Mouse (Mus musculus): ENCODE measurements around the gene Fnbp1. TPM values are rescaled to one million over a fixed set of nuclear protein-coding genes. Genes with fewer than 3 reads are reported as not detected.

The Fnbp1 gene
- polyA plus RNA-seq, 1 experiment from 2014 or later, result 21.0 TPM

DNA sequence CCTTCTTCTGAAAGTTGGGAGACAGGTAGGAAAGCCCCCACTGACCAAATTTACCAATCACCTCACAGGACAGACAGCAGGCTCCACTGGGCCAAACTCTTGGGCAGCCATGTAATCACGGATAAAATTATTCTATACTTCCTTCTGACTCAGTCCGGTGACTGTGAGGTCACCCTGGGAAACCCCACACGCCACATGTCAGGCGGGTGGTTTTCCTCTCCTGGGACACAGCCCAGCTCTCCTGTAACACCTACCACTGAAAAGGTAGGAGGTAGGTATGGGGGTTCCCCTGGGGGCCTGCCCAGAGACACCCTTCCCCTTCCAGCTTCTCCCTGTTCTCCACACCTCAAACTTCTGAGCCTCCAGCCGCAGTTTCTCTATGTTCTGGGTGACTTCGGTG, 105.0 kb downstream of the Fnbp1 start:
- no peak overlapping the region for H3K9ac ChIP-seq (replicated peaks; ENCODE audit: low read length)
- H3K27me3 ChIP-seq (ENCODE audit: control insufficient read depth, insufficient read depth, low read length), result no peaks in the 10 kb centered on the region
- H3K9me3 ChIP-seq (ENCODE audit: control insufficient read depth, low read length), result no peaks in the 10 kb centered on the region
- H3K4me2 ChIP-seq (ENCODE audit: low read length), result no peak overlapping the region
- no peak for ATAC-seq (ENCODE audit: low FRiP score, low TSS enrichment)
- no peak overlapping the region for H3K4me3 ChIP-seq (replicated peaks; ENCODE audit: low read depth, low read length)
- H3K27ac ChIP-seq (replicated peaks; ENCODE audit: low read depth, low read length), result no peak overlapping the region
- DNase-seq, result no peak
- 95% methylated on average over 6 of the region's 6 CpGs for WGBS
- no peaks in the 10 kb centered on the region for H3K4me1 ChIP-seq (ENCODE audit: control insufficient read depth, insufficient read depth, low read length)
- H3K36me3 ChIP-seq (ENCODE audit: control insufficient read depth, insufficient read depth, low read length), result peaks cover 41% of the 10 kb centered on the region

DNA sequence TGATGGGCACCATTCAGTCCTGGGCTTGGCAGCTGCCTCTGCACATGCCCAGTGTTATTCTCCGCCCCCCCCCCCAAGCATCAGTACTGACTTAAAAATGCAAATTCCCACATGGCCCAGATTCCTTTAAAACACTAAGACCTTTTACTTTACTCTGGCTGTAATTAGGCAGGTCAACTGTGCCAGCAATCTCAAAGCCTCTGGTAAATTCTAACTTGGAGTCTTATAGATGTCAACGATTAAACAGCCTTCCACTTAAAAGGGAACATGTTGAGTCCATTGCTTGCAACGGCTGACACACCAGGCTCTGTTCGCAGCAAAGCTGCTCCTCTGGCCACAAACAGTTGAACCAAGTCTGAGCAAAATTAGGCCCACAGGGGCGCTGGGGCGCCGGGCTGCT, 109.8 kb downstream of the Fnbp1 start:
- Histone ChIP-seq H3K27ac (replicated peaks; ENCODE audit: low read depth, low read length) (no peak overlapping the region), H3K9ac (replicated peaks; ENCODE audit: low read length) (no peak overlapping the region), H3K4me2 (ENCODE audit: low read length) (no peak overlapping the region), H3K4me1 (ENCODE audit: control insufficient read depth, insufficient read depth, low read length) (no peaks in the 10 kb centered on the region), H3K27me3 (ENCODE audit: control insufficient read depth, insufficient read depth, low read length) (no peaks in the 10 kb centered on the region), H3K36me3 (ENCODE audit: control insufficient read depth, insufficient read depth, low read length) (peaks cover 61% of the 10 kb centered on the region), H3K4me3 (replicated peaks; ENCODE audit: low read depth, low read length) (no peak overlapping the region), H3K9me3 (ENCODE audit: control insufficient read depth, low read length) (no peaks in the 10 kb centered on the region)
- ATAC-seq (ENCODE audit: low FRiP score, low TSS enrichment) (no peak), DNase-seq (no peak)
- WGBS, result 91% methylated on average over 7 of the region's 7 CpGs

DNA sequence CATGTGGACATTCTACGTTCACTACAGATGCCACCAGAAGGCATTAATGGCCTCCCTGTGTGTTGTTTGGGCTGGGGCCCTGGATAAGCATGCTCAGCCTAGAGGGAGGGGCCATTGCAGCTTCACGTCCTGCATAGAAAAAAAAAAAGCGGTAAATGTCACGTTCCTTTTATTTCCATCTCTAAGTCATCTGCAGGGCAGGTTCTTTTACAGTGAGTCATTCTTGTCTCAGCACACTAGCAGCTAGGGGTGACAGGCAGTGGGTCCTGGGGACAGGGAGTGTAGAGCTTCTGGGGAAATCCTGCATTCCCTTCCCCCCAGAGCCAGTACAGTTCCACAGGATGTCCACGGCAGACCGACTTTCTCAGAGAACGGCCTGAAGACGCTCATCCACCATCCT, 115.2 kb downstream of the Fnbp1 start:
- DNase-seq (no peak), ATAC-seq (ENCODE audit: low FRiP score, low TSS enrichment) (no peak)
- Histone ChIP-seq H3K27ac (replicated peaks; ENCODE audit: low read depth, low read length) (no peak overlapping the region), H3K4me1 (ENCODE audit: control insufficient read depth, insufficient read depth, low read length) (no peaks in the 10 kb centered on the region), H3K9ac (replicated peaks; ENCODE audit: low read length) (no peak overlapping the region), H3K36me3 (ENCODE audit: control insufficient read depth, insufficient read depth, low read length) (peaks cover 42% of the 10 kb centered on the region), H3K4me3 (replicated peaks; ENCODE audit: low read depth, low read length) (no peak overlapping the region), H3K9me3 (ENCODE audit: control insufficient read depth, low read length) (no peaks in the 10 kb centered on the region), H3K27me3 (ENCODE audit: control insufficient read depth, insufficient read depth, low read length) (no peaks in the 10 kb centered on the region), H3K4me2 (ENCODE audit: low read length) (no peak overlapping the region)
- 80% methylated on average over 8 of the region's 8 CpGs for WGBS

DNA sequence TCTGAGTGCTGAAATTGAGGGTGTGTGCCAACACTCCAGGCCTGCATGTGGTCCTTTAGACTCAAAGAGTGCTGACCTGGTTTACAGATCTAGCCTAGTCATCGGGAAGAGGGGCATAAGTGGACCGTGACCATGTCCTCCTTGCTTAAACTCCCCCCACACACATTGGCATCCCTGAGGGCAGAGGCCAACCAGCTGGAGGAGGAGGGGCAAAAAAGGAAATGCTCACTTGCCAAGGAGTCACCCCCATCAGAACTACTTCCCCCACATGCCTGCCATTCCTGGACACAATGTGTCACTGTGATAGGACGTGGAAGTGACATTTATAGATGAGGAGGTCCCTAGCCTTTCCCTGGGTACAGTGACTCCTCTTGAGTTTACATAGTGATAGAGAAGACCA, 116.3 kb downstream of the Fnbp1 start:
- Histone ChIP-seq H3K36me3 (ENCODE audit: control insufficient read depth, insufficient read depth, low read length) (peaks cover 48% of the 10 kb centered on the region), H3K9ac (replicated peaks; ENCODE audit: low read length) (no peak overlapping the region), H3K27ac (replicated peaks; ENCODE audit: low read depth, low read length) (no peak overlapping the region), H3K4me3 (replicated peaks; ENCODE audit: low read depth, low read length) (no peak overlapping the region), H3K4me1 (ENCODE audit: control insufficient read depth, insufficient read depth, low read length) (no peaks in the 10 kb centered on the region), H3K4me2 (ENCODE audit: low read length) (no peak overlapping the region), H3K27me3 (ENCODE audit: control insufficient read depth, insufficient read depth, low read length) (no peaks in the 10 kb centered on the region), H3K9me3 (ENCODE audit: control insufficient read depth, low read length) (no peaks in the 10 kb centered on the region)
- DNase-seq (no peak), ATAC-seq (ENCODE audit: low FRiP score, low TSS enrichment) (no peak)
- WGBS, result 87% methylated on average over 3 of the region's 3 CpGs

DNA sequence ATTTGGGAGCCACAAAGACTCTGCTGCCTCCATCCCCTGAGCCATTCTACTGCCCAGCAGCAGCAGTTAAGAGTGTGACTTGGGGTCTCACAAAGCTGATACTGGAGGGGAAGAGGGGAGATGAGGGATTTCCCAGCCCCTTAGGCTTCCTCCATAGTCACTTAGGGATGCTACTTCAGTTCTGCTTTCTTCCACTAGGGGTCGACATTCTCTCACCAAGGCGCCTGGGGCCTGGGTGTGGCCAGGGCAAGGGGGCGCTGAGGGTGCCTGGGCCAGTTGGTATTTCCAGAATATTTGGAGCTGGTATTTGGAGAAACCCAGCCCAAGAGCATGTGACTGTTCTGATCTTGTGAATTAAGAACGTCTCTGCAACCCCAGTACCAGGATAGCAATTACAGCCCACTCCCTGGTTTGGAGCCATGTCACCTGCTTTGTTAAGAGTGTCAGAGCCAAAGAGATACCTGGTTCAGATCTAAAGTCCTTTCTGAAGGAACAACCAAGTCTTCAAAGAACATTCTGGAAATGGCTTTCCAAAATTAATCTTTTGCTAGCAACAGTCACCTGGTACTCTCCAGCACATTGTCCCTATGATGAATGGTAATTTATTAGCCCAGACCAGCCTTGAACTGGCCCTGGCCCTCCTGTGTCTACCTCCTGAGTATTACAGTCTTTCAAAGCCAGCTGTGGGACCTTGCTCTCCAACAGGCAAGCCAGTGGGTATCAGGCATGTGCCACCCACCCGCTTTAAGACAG, 117.0 kb downstream of the Fnbp1 start:
- no peaks in the 10 kb centered on the region for H3K9me3 ChIP-seq (ENCODE audit: control insufficient read depth, low read length)
- DNase-seq (peak; percentile 79), ATAC-seq (ENCODE audit: low FRiP score, low TSS enrichment) (no peak)
- no peak overlapping the region for H3K27ac ChIP-seq (replicated peaks; ENCODE audit: low read depth, low read length)
- H3K4me2 ChIP-seq (ENCODE audit: low read length), result no peak overlapping the region
- WGBS, result 30% methylated on average over 5 of the region's 5 CpGs
- no peak overlapping the region for H3K9ac ChIP-seq (replicated peaks; ENCODE audit: low read length)
- H3K27me3 ChIP-seq (ENCODE audit: control insufficient read depth, insufficient read depth, low read length), result no peaks in the 10 kb centered on the region
- peaks cover 48% of the 10 kb centered on the region for H3K36me3 ChIP-seq (ENCODE audit: control insufficient read depth, insufficient read depth, low read length)
- no peaks in the 10 kb centered on the region for H3K4me1 ChIP-seq (ENCODE audit: control insufficient read depth, insufficient read depth, low read length)
- no peak overlapping the region for H3K4me3 ChIP-seq (replicated peaks; ENCODE audit: low read depth, low read length)

DNA sequence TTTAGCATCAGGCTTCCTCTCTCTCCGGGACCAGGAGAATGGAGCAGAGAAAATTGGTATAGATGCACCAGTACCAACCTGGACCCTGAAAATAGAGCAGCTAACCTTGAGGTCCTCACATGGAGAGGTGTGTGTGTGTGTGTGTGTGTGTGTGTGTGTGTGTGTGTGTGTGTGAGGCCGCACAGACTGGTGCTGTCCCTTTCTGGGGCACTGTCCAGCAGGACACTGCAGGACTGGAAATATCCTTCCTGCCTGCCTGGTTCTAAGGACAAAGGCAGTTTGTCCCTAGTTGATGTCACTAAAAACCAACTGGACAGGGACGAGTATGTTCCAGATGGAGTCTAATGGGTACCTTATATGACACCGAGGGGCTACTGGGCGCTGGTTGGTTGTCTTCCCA, 117.9 kb downstream of the Fnbp1 start:
- Histone ChIP-seq H3K36me3 (ENCODE audit: control insufficient read depth, insufficient read depth, low read length) (peaks cover 54% of the 10 kb centered on the region), H3K27me3 (ENCODE audit: control insufficient read depth, insufficient read depth, low read length) (no peaks in the 10 kb centered on the region), H3K9ac (replicated peaks; ENCODE audit: low read length) (no peak overlapping the region), H3K4me1 (ENCODE audit: control insufficient read depth, insufficient read depth, low read length) (no peaks in the 10 kb centered on the region), H3K27ac (replicated peaks; ENCODE audit: low read depth, low read length) (no peak overlapping the region), H3K9me3 (ENCODE audit: control insufficient read depth, low read length) (no peaks in the 10 kb centered on the region), H3K4me2 (ENCODE audit: low read length) (no peak overlapping the region), H3K4me3 (replicated peaks; ENCODE audit: low read depth, low read length) (no peak overlapping the region)
- WGBS, result 80% methylated on average over 5 of the region's 5 CpGs
- ATAC-seq (ENCODE audit: low FRiP score, low TSS enrichment) (no peak), DNase-seq (no peak)

DNA sequence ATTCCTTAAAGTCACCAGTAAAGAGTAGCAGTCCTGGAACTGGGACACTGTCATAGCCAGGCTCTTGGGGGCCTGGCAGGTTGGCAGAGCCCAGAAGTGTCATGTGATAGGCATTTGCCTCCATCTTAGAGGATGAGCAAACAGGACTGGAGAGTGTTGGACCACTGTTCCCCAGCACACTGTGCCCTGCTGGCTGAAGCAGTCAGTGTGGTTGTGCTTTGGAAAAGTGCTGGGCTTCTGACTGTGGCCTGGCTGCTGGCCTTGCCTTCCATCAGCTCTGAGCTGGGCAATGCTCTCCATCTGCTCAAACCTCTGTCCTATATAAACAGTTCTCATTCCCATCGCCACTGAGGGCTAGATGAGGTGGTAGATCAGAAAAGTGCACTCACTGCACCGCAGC, 121.6 kb downstream of the Fnbp1 start:
- no peak overlapping the region for H3K9ac ChIP-seq (replicated peaks; ENCODE audit: low read length)
- no peak overlapping the region for H3K4me3 ChIP-seq (replicated peaks; ENCODE audit: low read depth, low read length)
- H3K4me2 ChIP-seq (ENCODE audit: low read length), result no peak overlapping the region
- H3K27ac ChIP-seq (replicated peaks; ENCODE audit: low read depth, low read length), result no peak overlapping the region
- no peaks in the 10 kb centered on the region for H3K27me3 ChIP-seq (ENCODE audit: control insufficient read depth, insufficient read depth, low read length)
- peaks cover 69% of the 10 kb centered on the region for H3K36me3 ChIP-seq (ENCODE audit: control insufficient read depth, insufficient read depth, low read length)
- DNase-seq (no peak), ATAC-seq (ENCODE audit: low FRiP score, low TSS enrichment) (no peak)
- H3K9me3 ChIP-seq (ENCODE audit: control insufficient read depth, low read length), result no peaks in the 10 kb centered on the region
- H3K4me1 ChIP-seq (ENCODE audit: control insufficient read depth, insufficient read depth, low read length), result no peaks in the 10 kb centered on the region
- 92% methylated on average over 2 of the region's 2 CpGs for WGBS

DNA sequence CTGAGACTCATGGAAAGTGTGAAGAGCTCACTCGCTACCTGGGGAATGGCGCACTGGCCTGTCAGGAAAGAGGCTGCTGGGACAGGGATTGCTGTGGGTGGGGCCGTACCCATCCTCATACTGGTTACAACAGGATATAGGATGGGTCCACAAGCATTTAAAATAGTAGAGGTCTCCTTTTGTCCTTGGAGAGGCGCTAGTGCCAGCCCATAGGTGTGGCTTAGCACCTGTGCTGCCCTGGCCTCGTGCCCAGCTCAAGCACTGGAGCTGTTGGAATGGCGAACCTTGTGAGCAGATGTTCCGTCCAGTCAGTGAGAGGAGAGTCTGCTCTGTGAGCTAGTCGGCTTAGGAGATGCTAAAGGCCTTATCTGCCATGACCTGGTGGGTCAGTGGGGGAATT, 122.8 kb downstream of the Fnbp1 start:
- no peaks in the 10 kb centered on the region for H3K4me1 ChIP-seq (ENCODE audit: control insufficient read depth, insufficient read depth, low read length)
- ATAC-seq (ENCODE audit: low FRiP score, low TSS enrichment), result no peak
- no peak overlapping the region for H3K9ac ChIP-seq (replicated peaks; ENCODE audit: low read length)
- peaks cover 69% of the 10 kb centered on the region for H3K36me3 ChIP-seq (ENCODE audit: control insufficient read depth, insufficient read depth, low read length)
- no peak overlapping the region for H3K27ac ChIP-seq (replicated peaks; ENCODE audit: low read depth, low read length)
- no peak overlapping the region for H3K4me2 ChIP-seq (ENCODE audit: low read length)
- no peaks in the 10 kb centered on the region for H3K9me3 ChIP-seq (ENCODE audit: control insufficient read depth, low read length)
- no peak overlapping the region for H3K4me3 ChIP-seq (replicated peaks; ENCODE audit: low read depth, low read length)
- H3K27me3 ChIP-seq (ENCODE audit: control insufficient read depth, insufficient read depth, low read length), result no peaks in the 10 kb centered on the region
- WGBS, result 92% methylated on average over 8 of the region's 8 CpGs
- DNase-seq, result no peak

DNA sequence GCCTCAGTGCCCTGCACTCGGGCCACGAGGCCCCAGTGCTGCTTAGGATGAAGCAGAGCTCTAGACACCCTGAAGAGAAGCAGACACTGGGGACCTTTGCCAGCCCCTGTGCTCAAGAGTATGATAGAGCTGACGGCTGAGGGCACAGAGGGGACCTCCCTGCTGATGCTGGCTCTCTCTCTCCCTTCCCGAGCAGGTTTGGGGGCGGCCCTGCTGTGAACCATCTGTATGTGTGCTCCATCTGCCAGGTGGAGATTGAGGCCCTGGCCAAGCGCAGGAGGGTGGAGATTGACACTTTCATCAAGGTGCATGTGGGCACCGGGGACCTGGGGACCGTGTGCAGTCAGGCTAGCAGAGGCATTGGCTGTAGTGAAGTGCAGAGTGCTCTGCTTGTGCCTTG, 123.3 kb downstream of the Fnbp1 start:
- Histone ChIP-seq H3K27ac (replicated peaks; ENCODE audit: low read depth, low read length) (no peak overlapping the region), H3K4me1 (ENCODE audit: control insufficient read depth, insufficient read depth, low read length) (no peaks in the 10 kb centered on the region), H3K4me2 (ENCODE audit: low read length) (no peak overlapping the region), H3K27me3 (ENCODE audit: control insufficient read depth, insufficient read depth, low read length) (no peaks in the 10 kb centered on the region), H3K4me3 (replicated peaks; ENCODE audit: low read depth, low read length) (no peak overlapping the region), H3K36me3 (ENCODE audit: control insufficient read depth, insufficient read depth, low read length) (peaks cover 69% of the 10 kb centered on the region), H3K9me3 (ENCODE audit: control insufficient read depth, low read length) (no peaks in the 10 kb centered on the region), H3K9ac (replicated peaks; ENCODE audit: low read length) (no peak overlapping the region)
- DNase-seq, result no peak
- ATAC-seq (ENCODE audit: low FRiP score, low TSS enrichment), result no peak
- WGBS, result 89% methylated on average over 8 of the region's 8 CpGs

All from midbrain, embryonic 14.5 days (tissue).